Mouse (Mus musculus): ENCODE results near the gene Hoxc11. TPM values are rescaled to one million over a fixed set of nuclear protein-coding genes. Genes with fewer than 3 reads are reported as not detected.

Hoxc11 gene
- polyA plus RNA-seq, 2 experiments: not detected

- no peak overlapping the region for H3K9ac ChIP-seq (replicated peaks)
- DNase-seq (ENCODE audit: low read depth in 3 of 3, low spot score in 3 of 3) (no peak), ATAC-seq (ENCODE audit: insufficient read depth) (no peak)
- no peak overlapping the region for H3K4me2 ChIP-seq (ENCODE audit: low read depth)
- H3K9me3 ChIP-seq (ENCODE audit: control insufficient read depth, low read length): no peaks in the 10 kb centered on the region
- no peak for TF ChIP-seq EP300 (IDR thresholded peaks at IDR 0.05; ENCODE audit: low read depth)
- TF ChIP-seq CTCF (IDR thresholded peaks at IDR 0.05; ENCODE audit: low read depth): no peak
- WGBS (ENCODE audit: insufficient replicate concordance): 5% methylated on average over 6 of the region's 6 CpGs
- no peaks in the 10 kb centered on the region for H3K36me3 ChIP-seq (replicated peaks; ENCODE audit: control insufficient read depth, insufficient read depth, low read depth)
- no peak overlapping the region for H3K27ac ChIP-seq
- H3K4me1 ChIP-seq (replicated peaks; ENCODE audit: control insufficient read depth in 2 of 2, insufficient read depth in 2 of 2, low read length in 1 of 2): no peaks in the 10 kb centered on the region
- H3K27me3 ChIP-seq (ENCODE audit: control insufficient read depth, insufficient read depth, low read length): peaks cover 93% of the 10 kb centered on the region
- H3K4me3 ChIP-seq (ENCODE audit: insufficient read depth in 1 of 2, low read depth in 2 of 2, low read length in 2 of 2): no peak overlapping the region
Measured at GRCm38 (mm10) chr15:102961728-102962127, 7.5 kb downstream of the Hoxc11 start.

- H3K9ac ChIP-seq (replicated peaks): no peak overlapping the region
- no peaks in the 10 kb centered on the region for H3K36me3 ChIP-seq (replicated peaks; ENCODE audit: control insufficient read depth, insufficient read depth, low read depth)
- no peaks in the 10 kb centered on the region for H3K9me3 ChIP-seq (ENCODE audit: control insufficient read depth, low read length)
- no peaks in the 10 kb centered on the region for H3K4me1 ChIP-seq (replicated peaks; ENCODE audit: control insufficient read depth in 2 of 2, insufficient read depth in 2 of 2, low read length in 1 of 2)
- ATAC-seq (ENCODE audit: insufficient read depth): no peak
- WGBS (ENCODE audit: insufficient replicate concordance): 2% methylated on average over 13 of the region's 13 CpGs
- H3K27me3 ChIP-seq (ENCODE audit: control insufficient read depth, insufficient read depth, low read length): peaks cover 93% of the 10 kb centered on the region
- no peak overlapping the region for H3K4me3 ChIP-seq (ENCODE audit: insufficient read depth in 1 of 2, low read depth in 2 of 2, low read length in 2 of 2)
- no peak for DNase-seq (ENCODE audit: low read depth in 3 of 3, low spot score in 3 of 3)
- no peak overlapping the region for H3K4me2 ChIP-seq (ENCODE audit: low read depth)
- H3K27ac ChIP-seq: no peak overlapping the region
- TF ChIP-seq CTCF (IDR thresholded peaks at IDR 0.05; ENCODE audit: low read depth) (no peak), EP300 (IDR thresholded peaks at IDR 0.05; ENCODE audit: low read depth) (no peak)
Measured at GRCm38 (mm10) chr15:102962492-102962891, 8.3 kb downstream of the Hoxc11 start.

- no peaks in the 10 kb centered on the region for H3K36me3 ChIP-seq (replicated peaks; ENCODE audit: control insufficient read depth, insufficient read depth, low read depth)
- TF ChIP-seq EP300 (IDR thresholded peaks at IDR 0.05; ENCODE audit: low read depth): no peak
- no peak overlapping the region for H3K4me2 ChIP-seq (ENCODE audit: low read depth)
- no peak overlapping the region for H3K9ac ChIP-seq (replicated peaks)
- 5% methylated on average over 8 of the region's 8 CpGs for WGBS (ENCODE audit: insufficient replicate concordance)
- H3K27me3 ChIP-seq (ENCODE audit: control insufficient read depth, insufficient read depth, low read length): peaks cover 92% of the 10 kb centered on the region
- no peaks in the 10 kb centered on the region for H3K9me3 ChIP-seq (ENCODE audit: control insufficient read depth, low read length)
- H3K4me3 ChIP-seq (ENCODE audit: insufficient read depth in 1 of 2, low read depth in 2 of 2, low read length in 2 of 2): no peak overlapping the region
- no peaks in the 10 kb centered on the region for H3K4me1 ChIP-seq (replicated peaks; ENCODE audit: control insufficient read depth in 2 of 2, insufficient read depth in 2 of 2, low read length in 1 of 2)
- ATAC-seq (ENCODE audit: insufficient read depth) (no peak), DNase-seq (ENCODE audit: low read depth in 3 of 3, low spot score in 3 of 3) (no peak)
- no peak overlapping the region for H3K27ac ChIP-seq
Measured at GRCm38 (mm10) chr15:102963259-102963658, 9.0 kb downstream of the Hoxc11 start.

GRCm38 (mm10) chr15:102963671-102964640, 9.7 kb downstream of the Hoxc11 start:
- Histone ChIP-seq H3K9me3 (ENCODE audit: control insufficient read depth, low read length) (no peaks in the 10 kb centered on the region), H3K4me1 (replicated peaks; ENCODE audit: control insufficient read depth in 2 of 2, insufficient read depth in 2 of 2, low read length in 1 of 2) (no peaks in the 10 kb centered on the region), H3K36me3 (replicated peaks; ENCODE audit: control insufficient read depth, insufficient read depth, low read depth) (no peaks in the 10 kb centered on the region), H3K27ac (no peak overlapping the region), H3K4me3 (ENCODE audit: insufficient read depth in 1 of 2, low read depth in 2 of 2, low read length in 2 of 2) (no peak overlapping the region), H3K4me2 (ENCODE audit: low read depth) (no peak overlapping the region), H3K9ac (replicated peaks) (no peak overlapping the region), H3K27me3 (ENCODE audit: control insufficient read depth, insufficient read depth, low read length) (peaks cover 92% of the 10 kb centered on the region)
- ATAC-seq (ENCODE audit: insufficient read depth) (no peak), DNase-seq (ENCODE audit: low read depth in 3 of 3, low spot score in 3 of 3) (no peak)
- 1% methylated on average over 28 of the region's 28 CpGs for WGBS (ENCODE audit: insufficient replicate concordance)
- TF ChIP-seq EP300 (IDR thresholded peaks at IDR 0.05; ENCODE audit: low read depth): no peak
- TF ChIP-seq CTCF (IDR thresholded peaks at IDR 0.05; ENCODE audit: low read depth): no peak

GRCm38 (mm10) chr15:102965003-102965891, 11.0 kb downstream of the Hoxc11 start:
- no peaks in the 10 kb centered on the region for H3K36me3 ChIP-seq (replicated peaks; ENCODE audit: control insufficient read depth, insufficient read depth, low read depth)
- WGBS (ENCODE audit: insufficient replicate concordance): 4% methylated on average over 26 of the region's 26 CpGs
- DNase-seq (ENCODE audit: low read depth in 3 of 3, low spot score in 3 of 3): no peak
- H3K9me3 ChIP-seq (ENCODE audit: control insufficient read depth, low read length): no peaks in the 10 kb centered on the region
- H3K9ac ChIP-seq (replicated peaks): no peak overlapping the region
- no peaks in the 10 kb centered on the region for H3K4me1 ChIP-seq (replicated peaks; ENCODE audit: control insufficient read depth in 2 of 2, insufficient read depth in 2 of 2, low read length in 1 of 2)
- H3K4me2 ChIP-seq (ENCODE audit: low read depth): no peak overlapping the region
- TF ChIP-seq EP300 (IDR thresholded peaks at IDR 0.05; ENCODE audit: low read depth) (no peak), CTCF (IDR thresholded peaks at IDR 0.05; ENCODE audit: low read depth) (no peak)
- no peak for ATAC-seq (ENCODE audit: insufficient read depth)
- no peak overlapping the region for H3K27ac ChIP-seq
- no peak overlapping the region for H3K4me3 ChIP-seq (ENCODE audit: insufficient read depth in 1 of 2, low read depth in 2 of 2, low read length in 2 of 2)
- peaks cover 96% of the 10 kb centered on the region for H3K27me3 ChIP-seq (ENCODE audit: control insufficient read depth, insufficient read depth, low read length)
